Mouse (Mus musculus) embryonic facial prominence, embryonic 11.5 days (tissue): ENCODE data around the gene Selenof. TPM values are rescaled to one million over a fixed set of nuclear protein-coding genes. Genes with fewer than 3 reads are reported as not detected.

Experiments used
- ATAC-seq: fragments of 200-750 bp; cut with Nextera tagmentation; replicated peaks from 2 replicates; pipeline ENCODE4 v1.8.0; 2017; ENCODE audit warnings: low read depth; ENCODE audit not compliant: insufficient number of reproducible peaks, low FRiP score, low TSS enrichment
- DNase-seq: peaks from one replicate; pipeline ENCODE4 v3.0.0-alpha.2; 2015; ENCODE audit warnings: low spot score
- H3K27ac ChIP-seq: fragments of 300-500 bp; sonication (generic); replicated peaks from 2 replicates; pipeline ENCODE4 v1.5.1; 2014; ENCODE audit warnings: mild to moderate bottlenecking, low read depth, low read length, control low read depth
- H3K27me3 ChIP-seq: fragments of 300-500 bp; sonication (generic); 2 replicates; pipeline ENCODE4 v1.6.1; 2014; ENCODE audit warnings: mild to moderate bottlenecking, low read length, moderate library complexity, mixed read lengths; ENCODE audit not compliant: control insufficient read depth, insufficient read depth
- H3K36me3 ChIP-seq: fragments of 300-500 bp; sonication (generic); replicated peaks from 2 replicates; pipeline ENCODE4 v1.6.1; 2014; ENCODE audit warnings: low read depth, mild to moderate bottlenecking, low read length, moderate library complexity, mixed read lengths; ENCODE audit not compliant: control insufficient read depth, insufficient read depth
- H3K4me1 ChIP-seq: fragments of 300-500 bp; sonication (generic); 2 replicates; pipeline ENCODE4 v1.6.1; 2014; ENCODE audit warnings: low read length, mixed read lengths; ENCODE audit not compliant: control insufficient read depth, insufficient read depth
- H3K4me2 ChIP-seq: fragments of 300-500 bp; sonication (generic); 2 replicates; pipeline ENCODE4 v1.6.1; 2014; ENCODE audit warnings: low read depth, mild to moderate bottlenecking, control low read depth, low read length, moderate library complexity
- H3K4me3 ChIP-seq: fragments of 300-500 bp; sonication (generic); 2 replicates; pipeline ENCODE4 v1.5.1; 2014; ENCODE audit warnings: low read depth, low read length, control low read depth
- H3K9ac ChIP-seq: fragments of 300-500 bp; sonication (generic); replicated peaks from 2 replicates; pipeline ENCODE4 v1.6.1; 2014; ENCODE audit warnings: mild to moderate bottlenecking, control low read depth, low read length
- H3K9me3 ChIP-seq: fragments of 300-500 bp; sonication (generic); replicated peaks from 2 replicates; pipeline ENCODE4 v1.6.1; 2016; ENCODE audit warnings: mild to moderate bottlenecking, low read length, inconsistent platforms, mixed read lengths; ENCODE audit not compliant: control insufficient read depth
- WGBS: fragments of 180-500 bp; shearing (Covaris S2); extraction: QIAGEN DNeasy Blood & Tissue Kit; methylation state at CpG from one replicate; pipeline ENCODE4 v1.1.7; 2014; 5-methylcytosine and 5-hydroxymethylcytosine counted together
- polyA plus RNA-seq: library from polyadenylated mRNA; unstranded; fragments of >200 nt; fragmentation: Nextera tagmentation; extraction: Ambion mirVana; gene quantifications from 2 replicates; pipeline ENCODE4 v1.2.1, GENCODE M21; 2014

Gene Selenof
- polyA plus RNA-seq, 1 experiment from 2014 or later = 420 TPM

DNA sequence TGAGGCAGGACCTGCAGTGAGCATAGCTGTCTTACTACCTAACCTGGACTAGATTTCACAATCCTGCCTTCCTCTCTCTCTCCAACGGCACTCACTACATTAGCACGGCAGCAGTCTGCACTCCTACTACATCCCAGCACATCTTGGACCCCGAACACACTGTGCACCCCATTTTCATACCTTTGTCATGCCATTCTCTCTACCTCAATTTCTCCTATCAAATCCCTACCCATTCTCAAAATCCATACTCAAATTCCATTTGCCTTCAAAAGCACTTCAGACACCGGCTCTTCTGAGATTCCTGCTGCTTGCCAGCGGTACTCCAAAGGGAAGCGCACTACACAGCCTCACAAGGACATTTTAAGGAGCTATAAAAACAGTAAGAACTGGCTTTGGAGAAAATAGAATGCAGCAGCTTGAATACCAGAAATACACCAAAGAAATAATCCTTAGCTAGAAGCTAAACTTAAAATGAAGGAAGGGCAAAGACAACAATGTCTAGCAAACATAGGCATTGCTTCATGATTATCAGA lies 28.1 kb upstream of the Selenof start:
- Histone ChIP-seq H3K27ac (no peak overlapping the region), H3K9me3 (no peaks in the 10 kb centered on the region), H3K9ac (no peak overlapping the region), H3K27me3 (no peaks in the 10 kb centered on the region), H3K4me1 (no peaks in the 10 kb centered on the region; the same call in 1 of the 2 replicates), H3K4me3 (no peak overlapping the region), H3K4me2 (no peak overlapping the region), H3K36me3 (no peaks in the 10 kb centered on the region)
- DNase-seq (no peak), ATAC-seq (no peak)
- WGBS = 79% methylated on average over 6 of the region's 6 CpGs

DNA sequence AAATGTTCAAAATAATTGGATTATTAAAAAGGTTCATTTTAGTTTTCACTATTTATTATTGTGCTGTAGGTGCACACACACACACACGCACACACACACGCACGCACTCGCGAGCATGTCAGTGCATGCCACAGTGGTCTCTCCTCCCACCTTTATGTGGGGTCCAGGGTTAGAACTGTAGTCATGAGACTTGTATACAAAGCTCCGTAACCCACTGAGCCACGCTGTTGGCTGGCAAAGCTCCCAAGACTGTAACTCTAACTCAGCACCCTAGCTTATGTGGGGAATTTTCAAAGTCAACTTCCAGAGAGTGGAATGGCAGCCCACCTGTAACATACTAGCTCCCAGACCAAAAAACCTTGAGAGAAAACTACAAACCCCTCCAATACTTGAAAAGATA lies 25.0 kb upstream of the Selenof start:
- 92% methylated on average over 7 of the region's 7 CpGs for WGBS
- DNase-seq (no peak), ATAC-seq (no peak)
- Histone ChIP-seq H3K4me2 (no peak overlapping the region), H3K36me3 (no peaks in the 10 kb centered on the region), H3K4me3 (no peak overlapping the region), H3K4me1 (no peaks in the 10 kb centered on the region), H3K27me3 (no peaks in the 10 kb centered on the region), H3K9ac (no peak overlapping the region), H3K9me3 (no peaks in the 10 kb centered on the region), H3K27ac (no peak overlapping the region)

DNA sequence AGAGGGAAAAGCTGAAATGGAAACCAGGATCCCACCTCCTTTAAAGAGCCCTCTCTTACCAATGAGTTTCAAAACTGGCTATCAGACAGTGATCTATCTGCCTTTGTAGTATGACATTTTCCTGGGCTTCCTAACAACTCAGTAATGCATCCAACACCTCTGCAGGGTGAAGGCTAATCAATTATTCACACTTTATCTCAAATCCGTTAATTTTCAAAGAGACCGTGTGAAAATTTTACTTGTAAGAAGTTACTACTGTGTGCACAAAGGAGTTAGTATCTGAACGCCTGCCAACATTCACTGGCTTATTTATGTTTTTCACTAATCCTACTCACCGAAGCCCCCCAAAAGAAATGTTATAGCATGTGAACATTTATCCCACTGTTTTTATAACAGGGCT lies 24.3 kb upstream of the Selenof start:
- DNase-seq (no peak), ATAC-seq (no peak)
- Histone ChIP-seq H3K4me3 (no peak overlapping the region), H3K4me2 (no peak overlapping the region), H3K9ac (no peak overlapping the region), H3K9me3 (no peaks in the 10 kb centered on the region), H3K36me3 (no peaks in the 10 kb centered on the region), H3K4me1 (no peaks in the 10 kb centered on the region), H3K27me3 (no peaks in the 10 kb centered on the region), H3K27ac (no peak overlapping the region)
- 58% methylated on average over 4 of the region's 4 CpGs for WGBS

DNA sequence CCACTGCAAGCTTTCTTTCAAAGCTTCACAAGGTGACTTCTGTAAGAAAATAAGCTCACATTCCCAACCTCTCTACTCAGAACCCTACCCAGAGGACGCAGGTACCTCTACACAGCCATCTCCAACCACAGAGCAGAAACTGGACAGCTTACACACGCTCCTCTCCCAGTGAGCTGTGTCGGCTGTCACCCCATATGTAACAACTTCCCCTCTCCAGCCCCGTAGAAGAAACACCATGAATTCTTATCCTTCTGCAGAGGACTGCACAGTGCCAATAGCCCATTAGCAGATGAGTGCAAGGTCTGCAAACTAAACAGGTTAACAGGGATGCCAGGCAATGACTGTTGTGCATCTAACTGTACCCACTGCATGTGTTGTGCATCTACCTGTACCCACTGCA lies 23.6 kb upstream of the Selenof start:
- no peak for DNase-seq
- H3K27me3 ChIP-seq = no peaks in the 10 kb centered on the region

DNA sequence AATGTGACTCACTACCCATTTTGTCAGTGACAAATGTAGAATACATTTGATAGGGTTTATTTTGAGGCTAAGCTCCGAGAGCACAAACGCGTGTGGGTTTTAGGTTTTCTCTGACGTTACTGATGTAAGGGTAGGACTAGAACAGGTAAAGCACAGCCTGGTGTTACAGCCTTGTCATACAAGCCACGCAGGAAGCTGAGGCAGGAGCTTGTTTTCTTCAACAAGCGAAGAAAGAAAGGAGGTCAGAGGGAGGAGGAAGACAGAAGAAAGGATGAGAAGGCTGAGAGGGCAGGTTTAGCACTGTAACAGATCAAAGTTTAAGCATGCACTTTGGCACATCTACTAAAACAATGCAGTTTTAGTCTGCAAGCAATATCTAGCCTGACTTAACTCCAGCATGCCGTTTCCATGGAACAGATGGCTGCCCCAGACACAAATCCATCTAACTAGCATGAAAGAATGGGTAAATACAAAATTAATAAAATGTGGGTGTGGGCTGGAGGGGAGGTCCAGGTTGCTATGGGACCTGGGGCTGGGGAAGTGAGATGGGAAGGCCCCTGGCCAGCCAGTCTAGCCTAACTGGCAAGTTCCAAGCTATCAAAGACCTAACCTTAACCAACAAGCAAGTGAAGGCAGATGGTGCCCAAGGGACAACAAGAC lies 21.8 kb upstream of the Selenof start:
- Histone ChIP-seq H3K4me3 (no peak overlapping the region), H3K36me3 (no peaks in the 10 kb centered on the region), H3K4me1 (no peaks in the 10 kb centered on the region; the same call in 1 of the 2 replicates), H3K9me3 (no peaks in the 10 kb centered on the region), H3K27ac (no peak overlapping the region), H3K27me3 (no peaks in the 10 kb centered on the region), H3K4me2 (no peak overlapping the region), H3K9ac (no peak overlapping the region)
- WGBS = 92% methylated on average over 7 of the region's 7 CpGs
- DNase-seq (no peak), ATAC-seq (no peak)

More for the DNA sequence above, 23.6 kb upstream of the Selenof start:
- H3K4me1 ChIP-seq = no peaks in the 10 kb centered on the region; the same call in 1 of the 2 replicates
- ATAC-seq = no peak
- H3K36me3 ChIP-seq = no peaks in the 10 kb centered on the region
- H3K4me2 ChIP-seq = no peak overlapping the region
- WGBS = 63% methylated on average over 4 of the region's 4 CpGs
- no peak overlapping the region for H3K4me3 ChIP-seq
- H3K9ac ChIP-seq = no peak overlapping the region
- H3K9me3 ChIP-seq = no peaks in the 10 kb centered on the region
- no peak overlapping the region for H3K27ac ChIP-seq

DNA sequence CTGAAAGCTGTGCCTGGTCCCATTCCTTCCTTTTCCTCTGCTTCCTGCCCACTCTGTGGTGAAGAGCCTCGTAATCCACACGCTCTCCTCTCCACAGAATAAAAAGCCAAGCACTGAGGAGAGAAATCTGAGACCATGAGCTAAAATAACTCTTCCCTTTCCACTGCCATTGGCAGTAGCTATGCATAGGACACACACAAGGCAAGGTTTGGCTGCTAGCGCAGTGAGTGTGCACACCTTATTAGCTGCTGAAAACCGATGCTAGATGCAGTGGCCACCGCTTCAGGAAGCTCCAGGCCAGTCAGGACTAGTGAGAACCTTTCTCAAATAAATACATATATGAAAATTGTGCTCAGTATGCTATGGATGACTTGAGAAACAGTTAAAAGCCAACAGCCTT lies 20.1 kb upstream of the Selenof start:
- Histone ChIP-seq H3K9ac (no peak overlapping the region), H3K4me1 (no peaks in the 10 kb centered on the region; the same call in 1 of the 2 replicates), H3K4me2 (no peak overlapping the region), H3K36me3 (no peaks in the 10 kb centered on the region), H3K4me3 (no peak overlapping the region), H3K27me3 (no peaks in the 10 kb centered on the region), H3K9me3 (no peaks in the 10 kb centered on the region), H3K27ac (no peak overlapping the region)
- DNase-seq = no peak
- WGBS = 92% methylated on average over 5 of the region's 5 CpGs
- no peak for ATAC-seq

DNA sequence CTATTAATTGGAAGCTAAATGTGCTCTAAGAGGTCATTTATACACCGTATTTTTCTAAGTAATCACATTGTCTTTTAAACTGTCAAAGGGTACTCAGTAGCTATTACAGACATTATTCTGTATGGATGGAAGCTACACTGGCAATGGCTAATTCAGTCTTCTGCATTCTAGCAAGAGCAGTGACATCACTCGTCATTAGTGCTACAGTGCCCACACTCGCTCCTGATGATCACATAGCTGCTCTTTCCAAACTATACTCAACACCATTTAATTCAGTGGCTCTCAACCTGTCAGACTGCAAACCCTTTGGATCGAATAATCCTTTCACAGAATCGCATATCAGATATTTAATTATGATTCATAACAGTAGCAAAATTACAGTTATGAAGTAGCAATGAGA lies 19.4 kb upstream of the Selenof start:
- Histone ChIP-seq H3K27me3 (no peaks in the 10 kb centered on the region), H3K36me3 (no peaks in the 10 kb centered on the region), H3K4me2 (no peak overlapping the region), H3K9ac (no peak overlapping the region), H3K27ac (no peak overlapping the region), H3K9me3 (no peaks in the 10 kb centered on the region), H3K4me1 (no peaks in the 10 kb centered on the region; the same call in 1 of the 2 replicates), H3K4me3 (no peak overlapping the region)
- no peak for ATAC-seq
- 89% methylated on average over 5 of the region's 5 CpGs for WGBS
- no peak for DNase-seq

DNA sequence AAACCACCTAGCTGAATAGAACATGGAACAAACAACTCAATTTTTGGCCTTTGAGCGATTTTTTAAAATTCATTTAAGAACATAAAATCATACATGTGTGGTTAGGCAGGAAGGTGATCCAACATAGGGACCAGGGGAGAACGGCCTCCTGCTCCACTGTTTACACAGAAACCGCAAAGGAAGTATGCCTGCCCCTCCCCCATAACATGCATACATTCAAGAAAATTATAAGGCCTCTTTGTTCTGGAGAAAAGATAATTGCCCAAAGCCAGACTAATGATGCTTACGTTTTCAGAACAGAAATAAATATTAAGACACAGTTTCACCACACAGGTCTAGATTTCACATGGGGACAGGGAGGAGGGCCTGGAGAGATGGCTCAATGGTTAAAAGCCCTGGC lies 18.7 kb upstream of the Selenof start:
- no peaks in the 10 kb centered on the region for H3K27me3 ChIP-seq
- H3K27ac ChIP-seq = no peak overlapping the region
- no peaks in the 10 kb centered on the region for H3K9me3 ChIP-seq
- DNase-seq (no peak), ATAC-seq (no peak)
- WGBS = 56% methylated on average over 4 of the region's 4 CpGs
- no peak overlapping the region for H3K4me3 ChIP-seq
- no peaks in the 10 kb centered on the region; the same call in 1 of the 2 replicates for H3K4me1 ChIP-seq
- H3K4me2 ChIP-seq = no peak overlapping the region
- no peak overlapping the region for H3K9ac ChIP-seq
- H3K36me3 ChIP-seq = no peaks in the 10 kb centered on the region
